Mouse (Mus musculus): ENCODE results near the gene Dst.

The Dst gene

DNA sequence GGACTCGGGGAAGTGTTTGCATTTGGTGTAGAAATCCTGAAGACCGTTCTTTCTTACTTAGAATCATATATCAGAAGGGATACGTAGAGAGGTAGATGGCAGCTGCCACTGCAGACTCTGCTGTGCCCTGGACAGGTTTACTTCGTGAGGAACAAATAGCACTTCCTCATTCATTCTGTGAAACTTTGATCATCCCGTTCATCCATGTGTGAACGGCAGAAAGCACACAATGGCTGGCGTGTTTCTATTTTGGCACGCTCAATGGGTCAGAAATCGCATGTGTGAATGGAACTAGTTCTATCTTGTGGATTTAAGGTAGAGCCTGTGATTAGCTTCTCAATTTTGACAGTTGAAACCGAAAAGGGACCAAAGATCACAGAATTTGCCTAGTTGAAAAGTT is 222.8 kb downstream of the Dst start:
- no peak for DNase-seq (ENCODE audit: low read depth, low spot score)

DNA sequence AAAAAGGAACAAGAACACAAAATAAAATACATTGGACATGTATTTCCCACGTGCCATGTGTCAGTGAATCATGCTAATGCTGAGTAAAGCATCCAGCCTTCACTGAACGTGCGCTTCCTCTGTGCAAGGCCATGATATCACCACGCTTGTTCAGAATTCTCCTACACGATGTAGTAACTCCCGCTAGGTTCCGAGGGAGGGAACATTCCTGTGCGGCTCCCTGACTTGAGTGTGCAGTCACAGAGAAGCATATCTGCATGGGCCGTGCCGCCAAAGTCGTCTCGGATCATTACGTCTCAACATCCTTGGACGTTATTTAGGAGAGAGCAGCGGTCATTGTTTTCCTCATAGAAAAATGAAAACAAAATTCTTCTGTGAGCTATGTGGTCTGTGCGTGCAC is 224.8 kb downstream of the Dst start:
- no peak for DNase-seq (ENCODE audit: low read depth, low spot score)

DNA sequence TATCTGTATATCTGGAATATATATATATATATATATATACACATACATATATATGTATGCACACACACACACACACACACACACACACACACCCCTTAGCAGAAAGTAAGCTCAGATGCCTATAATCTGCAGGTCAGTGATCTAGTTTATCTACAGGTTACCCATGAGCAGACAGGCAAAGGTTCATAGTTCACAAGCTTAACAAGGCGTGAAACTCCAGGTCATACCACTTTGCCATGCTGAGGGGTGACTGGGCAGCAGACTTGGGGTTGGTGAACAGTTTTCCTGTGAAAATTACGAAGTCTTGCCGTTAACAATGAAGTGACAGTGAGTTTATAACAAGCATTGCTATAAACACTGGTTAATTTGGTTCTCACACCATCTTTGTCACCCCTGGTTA is 227.5 kb downstream of the Dst start:
- DNase-seq (ENCODE audit: low read depth, low spot score): no peak

DNA sequence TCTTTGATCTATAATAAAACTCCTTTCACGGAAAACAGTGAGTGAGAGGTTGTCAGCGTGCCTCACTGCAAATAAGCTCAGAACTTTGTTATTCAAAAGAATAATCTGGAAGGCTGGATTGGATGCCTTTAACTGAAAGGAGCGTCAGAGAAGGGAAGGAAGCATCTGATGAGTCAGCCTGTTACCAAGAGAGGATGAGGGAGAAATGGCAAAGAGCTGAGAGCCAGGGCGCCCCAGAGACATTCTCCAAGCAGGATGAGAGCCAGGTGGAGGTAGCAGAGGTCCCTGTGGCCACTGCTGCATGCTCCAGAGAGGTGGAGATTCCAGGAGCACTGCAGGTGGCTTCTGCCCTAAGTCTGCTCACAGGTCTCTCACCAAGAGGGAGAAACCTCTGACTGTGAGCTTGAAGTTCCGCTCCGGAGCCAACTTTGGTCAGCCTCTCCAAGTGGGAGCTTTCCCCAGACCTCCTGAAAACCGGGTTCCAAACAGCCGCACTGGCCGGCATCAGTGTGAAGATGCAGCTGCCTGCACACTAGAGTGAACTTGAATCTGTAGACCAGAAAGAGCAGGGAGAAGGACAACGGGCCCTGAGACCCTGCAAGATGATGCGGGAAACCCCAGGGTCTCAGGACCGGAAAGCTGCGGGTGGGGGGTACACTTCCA is 231.3 kb downstream of the Dst start:
- no peak for DNase-seq (ENCODE audit: low read depth, low spot score)

DNA sequence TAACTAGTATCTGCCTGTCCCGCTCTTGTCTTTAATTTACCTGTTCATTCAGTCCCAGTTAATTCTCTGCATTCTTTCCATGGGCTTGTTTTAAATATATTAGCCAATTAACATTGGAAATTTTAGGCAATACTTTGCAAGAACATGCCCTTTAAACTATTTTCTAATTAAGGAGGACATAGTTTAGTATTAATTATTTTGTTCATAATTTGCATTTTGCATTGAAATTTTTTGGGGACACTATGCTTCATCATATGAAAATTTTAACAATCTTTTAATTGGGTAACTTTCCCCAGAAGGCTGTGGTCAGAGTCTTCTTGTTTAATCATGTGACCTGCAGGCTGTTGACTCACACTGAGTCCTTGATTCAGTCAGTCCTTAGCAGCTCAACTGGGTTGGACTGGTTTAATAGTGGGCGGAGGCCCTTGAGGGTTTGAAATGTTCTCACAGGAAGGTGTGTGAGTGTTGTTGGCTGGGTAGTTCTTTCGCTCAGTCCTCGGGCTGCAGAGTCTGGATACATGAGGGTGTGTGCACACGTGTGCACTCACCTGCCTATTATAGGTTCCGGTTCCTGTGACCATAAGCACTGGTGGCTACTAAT is 231.9 kb downstream of the Dst start:
- DNase-seq (ENCODE audit: low read depth, low spot score): no peak

DNA sequence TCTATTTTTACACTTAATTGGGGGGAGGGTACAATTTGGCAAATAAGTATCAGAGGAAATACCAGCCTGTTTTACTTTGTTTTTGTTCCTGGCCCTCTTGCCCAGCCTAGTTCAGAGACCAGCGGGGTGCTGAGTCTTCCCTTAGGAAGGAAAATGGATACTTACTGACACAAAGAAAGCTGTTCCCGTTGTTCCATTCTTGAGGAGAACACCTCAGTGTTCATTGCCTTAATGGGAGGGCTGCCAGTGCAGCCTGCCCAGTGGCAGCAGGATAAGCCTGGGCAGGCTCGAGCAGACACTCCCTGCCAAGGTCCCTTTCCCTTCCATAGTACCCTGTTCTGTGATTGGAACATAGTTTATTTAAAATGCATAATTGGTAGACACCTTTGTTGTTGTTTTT is 232.7 kb downstream of the Dst start:
- DNase-seq (ENCODE audit: low read depth, low spot score): no peak

DNA sequence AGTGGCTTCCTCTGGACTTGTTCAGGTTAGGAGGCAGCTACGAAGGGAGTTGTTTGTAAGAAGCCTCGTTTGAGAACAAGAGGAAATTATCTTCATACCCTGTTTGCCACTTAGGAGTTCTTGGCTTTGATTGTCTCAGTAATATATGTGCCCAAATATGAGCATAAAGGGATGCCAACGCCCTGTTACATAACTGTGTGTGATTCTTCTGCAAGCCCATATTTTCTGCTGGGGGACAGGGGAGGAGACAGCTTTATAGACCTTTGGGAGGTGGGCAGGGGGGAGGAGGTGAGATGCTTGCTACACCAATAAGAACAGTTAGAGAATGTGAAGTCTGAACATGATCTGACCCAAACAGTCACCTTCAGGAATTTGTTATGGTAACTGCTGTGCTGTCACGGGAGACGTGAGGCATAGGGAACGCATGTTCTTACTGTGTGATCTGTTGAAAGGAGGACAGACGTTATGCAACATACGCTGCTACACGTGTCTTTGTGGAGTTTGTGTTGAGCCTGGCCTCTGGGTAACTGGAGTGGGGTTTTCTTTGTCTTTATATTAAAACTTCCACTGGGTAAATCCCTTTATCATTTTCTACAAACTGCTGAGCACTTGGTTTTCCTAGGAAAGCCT is 235.0 kb downstream of the Dst start:
- DNase-seq (ENCODE audit: low read depth, low spot score): no peak

DNA sequence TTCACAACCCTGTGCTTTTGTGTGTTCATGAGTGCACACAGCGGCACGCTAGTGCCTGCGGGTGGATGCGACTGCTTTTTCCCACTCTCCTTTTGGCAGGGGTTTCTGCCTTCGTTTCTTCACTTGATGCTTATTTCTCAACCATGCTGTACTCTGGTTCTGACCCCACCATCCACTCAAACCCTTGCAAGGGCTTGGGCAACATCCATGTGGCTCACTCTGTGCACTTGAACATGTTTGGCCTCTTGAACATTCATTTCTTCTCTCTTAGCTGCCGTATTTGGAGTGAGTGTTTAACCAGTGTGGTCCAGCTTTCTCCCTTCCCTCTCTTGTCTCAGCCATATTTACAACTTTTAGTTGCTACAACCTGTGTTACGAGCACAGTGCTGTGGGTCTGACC is 236.8 kb downstream of the Dst start:
- no peak for DNase-seq (ENCODE audit: low read depth, low spot score)

DNA sequence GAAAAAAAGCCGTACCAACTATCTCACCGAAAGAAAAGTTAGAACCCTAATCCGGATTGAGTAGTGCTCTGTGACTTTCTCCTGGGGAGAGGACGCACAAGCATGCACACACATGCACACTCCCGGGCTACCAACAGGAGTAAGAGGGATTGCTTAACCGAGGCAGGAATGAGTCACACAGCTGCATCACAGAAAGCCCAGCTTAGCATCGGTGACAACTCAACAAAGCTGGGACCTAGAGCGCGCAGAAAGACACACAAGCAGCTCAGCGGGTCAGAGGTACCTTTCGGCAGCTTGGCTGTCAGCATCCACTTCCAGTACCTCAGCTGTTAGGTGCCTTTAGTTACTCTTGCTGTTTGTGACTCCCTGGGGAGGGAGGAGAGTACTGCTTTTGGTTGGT is 240.0 kb downstream of the Dst start:
- no peak for DNase-seq (ENCODE audit: low read depth, low spot score)

DNA sequence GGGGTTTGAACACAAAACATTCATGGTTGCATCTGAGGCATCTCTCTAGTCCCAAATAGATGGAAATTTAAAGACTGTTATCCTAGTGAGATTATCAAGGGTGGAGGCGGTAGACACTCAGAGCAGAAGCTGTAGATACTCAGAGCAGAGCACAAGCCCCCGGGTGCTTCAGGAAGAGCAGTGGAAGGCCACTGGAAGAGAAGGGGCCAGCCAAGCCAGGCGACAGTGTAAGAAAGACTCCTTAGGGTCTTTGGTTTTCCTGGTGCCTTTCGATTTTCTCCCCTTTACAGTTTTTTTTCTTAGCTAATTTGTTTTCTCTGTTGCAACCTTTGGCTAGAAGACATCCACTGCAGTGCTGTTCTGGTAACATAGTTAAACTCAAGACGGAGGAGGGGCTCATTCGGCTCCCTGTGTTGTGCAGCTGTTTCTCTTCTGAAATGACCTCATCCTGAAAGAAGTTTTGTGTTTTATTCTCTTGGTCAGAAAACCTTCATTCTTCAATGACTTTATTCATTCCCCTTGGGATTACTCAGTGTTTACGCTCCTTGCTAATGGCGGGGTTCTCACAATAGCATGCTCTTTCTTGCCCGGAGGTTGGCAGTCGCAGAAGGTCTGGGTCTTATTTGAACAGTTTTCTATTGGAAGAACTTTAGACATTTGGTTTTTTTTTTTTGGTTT is 242.5 kb downstream of the Dst start:
- DNase-seq (ENCODE audit: low read depth, low spot score): no peak

DNA sequence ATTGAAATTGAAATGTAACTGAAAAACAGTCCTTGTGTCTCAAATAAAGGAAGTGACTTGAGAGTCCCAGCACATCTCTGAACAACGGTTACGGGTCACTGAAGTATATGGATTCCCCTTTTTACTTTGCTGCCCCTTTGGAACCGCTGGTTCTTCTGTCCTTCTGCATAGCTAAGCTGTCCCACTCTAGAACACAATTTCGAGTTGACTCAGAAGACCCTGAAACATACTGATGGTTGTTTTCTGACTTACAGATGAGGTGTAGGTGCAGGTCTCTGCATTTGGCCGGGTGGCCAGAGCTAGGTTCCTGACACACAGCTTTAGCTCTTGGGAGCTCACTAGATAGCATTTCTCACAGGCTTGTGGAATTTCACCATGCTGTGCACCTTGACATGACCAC is 244.7 kb downstream of the Dst start:
- no peak for DNase-seq (ENCODE audit: low read depth, low spot score)

DNA sequence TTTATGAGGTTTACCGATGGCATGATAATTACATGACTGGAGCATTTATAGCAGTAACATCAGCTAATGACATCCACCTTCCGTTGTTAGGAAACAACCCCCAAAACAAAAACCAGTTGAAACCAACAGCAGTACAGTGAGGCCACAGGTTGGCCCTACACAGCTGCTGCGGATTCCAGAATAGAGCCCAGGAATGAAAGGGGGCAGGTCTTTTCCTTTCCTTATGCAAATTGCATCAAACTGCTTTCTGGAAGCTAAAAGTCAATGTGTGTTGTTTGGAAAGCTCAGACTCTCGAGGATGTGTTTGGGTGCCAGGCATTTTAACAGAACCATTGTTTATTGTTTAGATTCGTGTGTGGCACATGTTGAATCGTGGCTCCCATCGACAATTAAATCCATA is 248.0 kb downstream of the Dst start:
- DNase-seq (ENCODE audit: low read depth, low spot score): no peak

DNA sequence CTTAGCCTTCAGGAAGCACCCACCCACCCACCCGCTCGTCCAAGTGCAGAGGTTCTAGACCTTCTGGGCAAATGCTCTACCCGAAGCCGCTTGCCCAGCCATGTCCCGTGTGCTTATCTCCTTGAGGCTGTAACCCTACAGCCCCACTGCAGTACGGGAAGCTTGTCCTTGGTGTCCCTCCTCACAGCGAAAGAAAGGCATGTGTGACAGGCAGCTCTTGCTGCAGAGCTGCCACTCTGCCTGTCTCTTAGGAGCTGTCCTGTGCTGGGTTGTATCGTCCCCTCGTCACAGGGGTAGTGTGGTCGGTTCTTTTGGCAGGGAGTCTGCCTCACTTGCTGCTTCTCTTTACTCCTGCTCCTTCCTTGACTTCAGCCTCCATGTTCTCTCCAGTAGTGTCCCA is 249.7 kb downstream of the Dst start:
- DNase-seq (ENCODE audit: low read depth, low spot score): no peak

DNA sequence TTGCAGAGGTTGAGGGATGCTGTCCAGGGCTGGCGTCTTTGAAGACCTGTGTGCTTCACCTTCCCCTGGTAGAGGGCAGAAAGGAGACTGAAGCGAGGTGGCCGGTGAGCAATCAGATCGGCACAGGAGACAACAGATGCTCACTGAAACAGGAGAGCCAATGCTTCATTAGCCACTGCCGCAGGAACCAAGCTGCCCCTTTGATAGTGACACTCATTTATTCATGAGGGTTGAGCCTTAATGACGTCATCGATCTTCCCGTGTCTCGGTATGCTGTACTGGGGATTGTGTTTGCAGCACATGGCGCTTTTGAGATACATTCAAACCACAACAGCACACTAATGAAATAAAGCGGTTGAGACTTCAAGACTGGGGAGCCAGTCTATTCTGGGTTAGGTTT is 250.8 kb downstream of the Dst start:
- DNase-seq (ENCODE audit: low read depth, low spot score): no peak

DNA sequence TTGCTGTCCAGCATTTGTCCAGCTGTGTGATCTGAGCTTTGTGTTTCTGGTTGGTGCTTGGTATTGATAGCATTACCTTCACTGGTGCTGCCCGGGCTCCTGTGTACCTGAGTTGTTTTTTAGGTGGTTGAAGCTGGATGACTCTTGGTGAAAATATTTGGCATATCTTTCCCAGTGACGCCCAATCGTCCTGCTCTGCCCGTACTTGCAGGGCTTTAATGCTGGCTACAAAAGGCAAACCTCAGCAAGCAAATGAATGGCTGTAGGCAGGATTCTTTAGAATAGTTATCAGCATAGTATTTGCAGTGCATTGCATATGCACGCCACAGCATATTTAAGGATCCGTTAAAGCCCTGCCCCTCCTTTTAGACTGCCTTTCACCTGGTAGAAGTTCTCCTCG is 251.9 kb downstream of the Dst start:
- no peak for DNase-seq (ENCODE audit: low read depth, low spot score)

DNA sequence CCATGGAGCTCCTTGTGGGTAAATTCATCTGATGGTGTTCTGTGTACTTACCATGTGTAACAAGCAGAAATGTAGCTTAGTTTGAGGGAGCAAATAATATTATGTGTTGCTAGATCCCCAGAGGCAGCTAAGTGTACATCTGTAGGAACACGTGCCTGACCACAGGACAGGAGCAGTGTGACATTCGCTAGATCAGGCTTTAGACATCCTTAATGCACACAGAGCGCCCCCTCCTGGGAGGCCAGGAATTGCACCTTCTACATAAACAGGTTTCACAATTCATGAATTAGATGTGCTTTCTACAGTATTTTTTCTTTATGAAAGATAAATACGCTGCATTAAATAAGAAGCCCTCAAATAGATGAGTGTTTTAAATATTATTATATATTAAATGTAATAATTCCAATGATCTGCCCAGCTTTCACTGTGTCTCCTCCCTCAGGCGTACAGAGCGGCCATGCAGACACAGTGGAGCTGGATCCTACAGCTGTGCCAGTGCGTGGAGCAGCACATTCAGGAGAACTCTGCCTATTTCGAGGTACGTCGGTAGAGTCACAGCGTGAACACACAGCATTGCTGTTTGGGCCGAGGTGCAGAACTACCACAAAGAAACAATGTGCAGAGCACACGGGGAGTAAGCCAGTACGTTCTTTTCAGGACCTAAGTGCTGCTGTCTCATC is 256.7 kb downstream of the Dst start:
- no peak for DNase-seq (ENCODE audit: low read depth, low spot score)

DNA sequence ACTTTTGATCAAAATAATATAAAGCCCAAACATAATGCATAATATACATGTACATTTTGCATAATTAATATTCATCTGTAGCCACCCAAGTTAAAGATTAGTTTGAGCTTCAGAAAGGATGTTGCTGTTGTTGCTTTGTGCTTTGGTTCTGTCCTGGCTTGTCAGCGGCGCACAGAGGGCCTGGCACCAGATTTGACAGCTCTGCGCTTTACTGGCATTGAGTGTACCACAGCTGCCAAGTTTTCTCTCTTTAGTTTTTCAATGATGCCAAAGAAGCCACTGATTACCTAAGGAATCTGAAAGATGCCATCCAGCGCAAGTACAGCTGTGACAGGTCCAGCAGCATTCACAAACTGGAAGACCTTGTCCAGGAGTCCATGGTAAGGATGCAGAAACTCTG is 257.9 kb downstream of the Dst start:
- no peak for DNase-seq (ENCODE audit: low read depth, low spot score)

DNA sequence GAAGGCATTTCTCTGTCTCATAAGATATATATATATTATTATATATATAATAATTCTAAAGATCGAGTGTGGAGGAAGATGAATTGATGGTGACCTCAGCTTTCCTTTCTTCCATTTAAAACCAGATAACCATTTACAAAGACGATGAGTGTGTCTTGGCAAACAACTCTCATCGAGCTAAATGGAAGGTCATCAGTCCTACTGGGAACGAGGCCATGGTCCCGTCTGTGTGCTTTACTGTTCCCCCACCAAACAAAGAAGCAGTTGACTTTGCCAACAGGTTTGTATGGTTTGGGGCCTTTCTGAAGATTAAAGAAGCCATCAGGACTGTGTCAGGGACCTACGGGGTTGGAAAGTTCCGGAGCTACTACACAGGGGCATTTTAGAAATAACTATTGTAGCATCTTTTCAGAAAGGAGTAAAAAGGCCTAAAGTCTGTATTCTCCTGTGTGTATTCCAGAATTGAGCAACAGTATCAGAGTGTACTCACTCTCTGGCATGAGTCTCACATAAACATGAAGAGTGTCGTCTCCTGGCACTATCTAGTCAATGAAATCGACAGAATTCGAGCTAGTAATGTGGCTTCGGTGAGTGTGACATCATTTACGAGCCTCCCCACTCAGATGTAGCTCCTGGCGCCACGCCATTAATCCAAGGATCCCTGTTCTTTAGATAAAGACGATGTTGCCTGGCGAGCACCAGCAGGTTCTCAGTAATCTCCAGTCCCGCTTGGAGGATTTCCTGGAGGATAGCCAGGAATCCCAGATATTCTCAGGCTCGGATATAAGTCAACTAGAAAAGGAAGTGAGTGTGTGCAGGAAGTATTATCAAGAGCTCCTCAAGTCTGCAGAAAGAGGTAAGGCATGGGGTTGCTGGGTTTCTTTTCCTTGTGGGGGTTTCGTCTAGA is 259.4 kb downstream of the Dst start:
- no peak for DNase-seq (ENCODE audit: low read depth, low spot score)

DNA sequence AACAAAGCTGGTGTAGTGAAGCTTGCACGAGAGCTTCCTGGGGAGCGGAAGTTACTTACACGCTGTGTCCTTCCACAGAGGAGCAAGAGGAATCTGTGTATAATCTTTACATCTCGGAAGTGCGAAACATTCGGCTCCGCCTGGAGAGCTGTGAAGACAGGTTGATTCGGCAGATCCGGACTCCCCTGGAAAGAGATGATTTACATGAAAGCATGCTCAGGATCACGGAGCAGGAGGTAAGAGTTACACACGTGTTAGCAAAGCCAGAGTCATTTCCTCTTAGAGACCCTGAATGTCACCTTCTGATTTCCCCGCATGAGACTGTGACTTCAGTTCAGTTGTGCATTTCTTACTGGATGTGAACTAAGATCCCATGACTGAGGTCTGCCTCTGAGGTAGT is 261.1 kb downstream of the Dst start:
- no peak for DNase-seq (ENCODE audit: low read depth, low spot score)

DNA sequence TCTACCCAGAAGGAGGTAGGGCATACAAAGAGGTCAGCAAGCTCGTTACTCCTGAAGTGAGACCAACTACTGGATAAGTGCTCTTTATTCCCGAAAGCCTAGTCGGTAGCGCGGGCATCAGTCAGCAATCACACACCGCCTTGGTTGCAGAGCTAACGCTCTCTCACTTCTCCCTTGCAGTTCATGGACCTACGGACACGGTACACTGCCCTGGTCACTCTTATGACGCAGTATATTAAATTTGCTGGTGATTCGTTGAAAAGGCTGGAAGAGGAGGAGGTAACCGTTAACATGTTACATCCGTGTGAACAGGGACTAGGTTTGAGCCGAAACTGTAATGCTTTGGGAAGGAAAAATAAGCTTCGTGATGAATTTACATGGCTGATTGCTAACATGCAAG is 266.5 kb downstream of the Dst start:
- no peak for DNase-seq (ENCODE audit: low read depth, low spot score)

DNA sequence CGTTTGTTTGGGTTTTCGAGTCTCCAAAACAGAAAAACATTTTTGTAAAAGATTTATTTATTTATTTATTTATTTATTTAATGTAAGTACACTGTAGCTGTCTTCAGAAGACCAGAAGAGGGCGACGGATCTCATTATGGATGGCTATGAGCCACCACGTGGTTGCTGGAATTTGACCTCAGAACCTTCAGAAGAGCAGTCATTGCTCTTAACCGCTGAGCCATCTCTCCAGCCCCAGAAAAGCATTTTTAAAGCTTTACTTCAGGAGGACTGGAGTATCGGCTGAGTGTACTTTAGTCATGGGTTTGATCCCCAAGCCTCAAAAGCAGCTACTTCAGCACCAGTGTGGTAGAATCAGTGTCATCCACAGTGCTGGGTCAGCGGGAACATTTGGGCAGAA is 266.9 kb downstream of the Dst start:
- DNase-seq (ENCODE audit: low read depth, low spot score): no peak

All from c-Kit-negative CD71-positive TER-119-positive erythroid progenitor cells, embryonic 14.5 days (primary cell).